Mouse (Mus musculus): ENCODE measurements around the gene Zswim1. TPM values are rescaled to one million over a fixed set of nuclear protein-coding genes. Genes with fewer than 3 reads are reported as not detected.

Zswim1 gene
- total and polyA plus RNA-seq, 2 experiments from 2014 or later: 25.1 to 35.3 TPM

DNA sequence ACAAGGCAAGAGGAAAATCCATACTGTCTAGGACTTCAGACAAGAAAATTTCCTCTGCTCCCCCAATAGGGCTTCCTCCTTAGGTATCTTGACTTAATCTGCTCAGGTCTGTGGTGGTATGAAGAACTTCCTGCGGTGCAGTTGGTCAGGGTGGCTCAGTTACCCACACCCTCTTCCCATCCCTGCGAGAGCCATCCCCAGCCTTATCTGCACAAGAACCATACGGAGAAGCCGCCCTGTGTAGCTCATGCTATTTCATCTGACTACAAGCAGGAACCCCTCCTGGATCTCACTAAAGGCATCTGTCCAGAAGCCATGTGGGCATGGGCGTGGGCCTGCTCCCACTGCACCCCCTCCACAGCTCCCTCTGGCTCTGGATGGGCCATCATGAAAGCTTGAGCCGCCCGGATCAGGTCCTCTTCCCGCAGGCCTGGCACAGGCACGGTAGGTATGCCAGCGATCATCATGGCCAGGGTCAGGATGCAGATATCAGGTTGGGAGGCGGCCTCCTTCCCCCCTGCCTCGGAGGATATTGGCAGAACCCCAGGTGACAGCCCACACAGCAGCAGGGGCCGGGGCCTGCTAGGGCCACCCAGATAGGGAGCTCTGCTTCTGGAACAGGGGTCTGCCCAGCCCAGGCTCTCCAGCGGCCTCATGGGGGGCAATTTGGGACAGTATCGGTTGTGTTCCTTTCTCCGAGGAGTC, 4.8 kb downstream of the Zswim1 start:
- no peak for DNase-seq (ENCODE audit: low spot score)
- Histone ChIP-seq H3K9me3 (ENCODE audit: low read length) (no peaks in the 10 kb centered on the region), H3K4me2 (ENCODE audit: low read depth, low read length, poor library complexity, severe bottlenecking) (no peak overlapping the region), H3K9ac (replicated peaks; ENCODE audit: low read length, poor library complexity, severe bottlenecking) (no peak overlapping the region), H3K36me3 (ENCODE audit: insufficient read depth, low read length) (peaks cover 21% of the 10 kb centered on the region), H3K4me1 (ENCODE audit: insufficient read depth, low read length) (peaks cover 5% of the 10 kb centered on the region; the same call in 1 of the 2 replicates), H3K4me3 (ENCODE audit: low read depth, low read length) (no peak overlapping the region), H3K27ac (ENCODE audit: low read depth, low read length) (no peak overlapping the region), H3K27me3 (ENCODE audit: insufficient read depth, low read length) (no peaks in the 10 kb centered on the region)
- TF ChIP-seq CTCF (IDR thresholded peaks at IDR 0.05): no peak
- no peak for ATAC-seq (ENCODE audit: low FRiP score)
- WGBS: 92% methylated on average over 16 of the region's 16 CpGs

DNA sequence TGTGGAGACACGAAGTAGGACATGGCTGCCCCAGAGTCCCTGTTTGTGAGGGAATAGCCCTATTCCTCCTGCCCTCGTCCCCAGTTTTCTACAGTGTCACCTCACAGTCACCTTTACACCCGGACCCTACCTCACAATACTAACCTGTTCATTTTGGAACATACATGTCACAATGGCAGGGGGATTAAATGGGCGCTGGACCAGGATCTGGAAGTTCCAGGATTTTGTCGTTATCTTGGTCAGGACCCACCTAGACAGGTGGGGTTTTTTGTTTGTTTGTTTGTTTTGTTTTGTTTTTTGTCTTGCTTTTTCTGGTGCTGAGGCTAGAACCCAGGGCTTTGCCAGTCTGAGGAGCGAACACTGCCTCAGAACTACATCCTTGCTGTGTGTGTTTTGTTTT, 6.0 kb downstream of the Zswim1 start, which contains the start of gene Spata25:
Spata25 (minus strand) TSS at position 101 of the 400 bp plus-strand sequence.
- WGBS: 87% methylated on average over 6 of the region's 6 CpGs
- Histone ChIP-seq H3K4me2 (ENCODE audit: low read depth, low read length, poor library complexity, severe bottlenecking) (no peak within 1 kb of the TSS), H3K4me1 (ENCODE audit: insufficient read depth, low read length) (peaks cover 8% of the 10 kb centered on the region; the same call in 1 of the 2 replicates), H3K27ac (ENCODE audit: low read depth, low read length) (no peak within 1 kb of the TSS), H3K4me3 (ENCODE audit: low read depth, low read length) (no peak within 1 kb of the TSS), H3K36me3 (ENCODE audit: insufficient read depth, low read length) (peaks cover 21% of the 10 kb centered on the region), H3K9ac (replicated peaks; ENCODE audit: low read length, poor library complexity, severe bottlenecking) (no peak within 1 kb of the TSS), H3K27me3 (ENCODE audit: insufficient read depth, low read length) (no peaks in the 10 kb centered on the region), H3K9me3 (ENCODE audit: low read length) (no peaks in the 10 kb centered on the region)
- no peak for DNase-seq (ENCODE audit: low spot score)
- no peak for ATAC-seq (ENCODE audit: low FRiP score)
- no peak for TF ChIP-seq CTCF (IDR thresholded peaks at IDR 0.05)

DNA sequence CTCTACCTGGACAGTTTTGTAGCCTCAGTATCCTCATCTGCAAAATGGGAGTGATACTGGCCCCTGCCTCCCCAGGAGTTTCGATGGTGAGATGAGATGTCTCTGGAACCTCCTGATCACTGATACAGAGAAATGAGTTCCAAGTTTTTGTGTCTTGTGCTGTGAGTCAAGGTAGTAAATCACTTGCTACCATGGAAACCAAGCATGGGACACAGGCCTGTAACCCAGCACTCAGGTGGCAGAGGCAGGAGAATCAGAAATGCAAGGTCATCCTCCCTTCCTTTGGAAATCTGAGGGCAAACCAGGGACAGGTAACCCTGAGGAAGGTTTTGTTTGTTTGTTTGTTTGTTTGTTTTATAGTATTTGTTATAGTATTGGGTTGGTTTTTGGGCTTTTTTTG, 6.6 kb downstream of the Zswim1 start:
- 93% methylated on average over 1 of the region's 1 CpGs for WGBS
- Histone ChIP-seq H3K4me1 (ENCODE audit: insufficient read depth, low read length) (peaks cover 3% of the 10 kb centered on the region; the same call in 1 of the 2 replicates), H3K4me3 (ENCODE audit: low read depth, low read length) (no peak overlapping the region), H3K4me2 (ENCODE audit: low read depth, low read length, poor library complexity, severe bottlenecking) (no peak overlapping the region), H3K27ac (ENCODE audit: low read depth, low read length) (no peak overlapping the region), H3K36me3 (ENCODE audit: insufficient read depth, low read length) (peaks cover 21% of the 10 kb centered on the region), H3K9me3 (ENCODE audit: low read length) (no peaks in the 10 kb centered on the region), H3K9ac (replicated peaks; ENCODE audit: low read length, poor library complexity, severe bottlenecking) (no peak overlapping the region), H3K27me3 (ENCODE audit: insufficient read depth, low read length) (no peaks in the 10 kb centered on the region)
- no peak for TF ChIP-seq CTCF (IDR thresholded peaks at IDR 0.05)
- no peak for ATAC-seq (ENCODE audit: low FRiP score)
- no peak for DNase-seq (ENCODE audit: low spot score)

DNA sequence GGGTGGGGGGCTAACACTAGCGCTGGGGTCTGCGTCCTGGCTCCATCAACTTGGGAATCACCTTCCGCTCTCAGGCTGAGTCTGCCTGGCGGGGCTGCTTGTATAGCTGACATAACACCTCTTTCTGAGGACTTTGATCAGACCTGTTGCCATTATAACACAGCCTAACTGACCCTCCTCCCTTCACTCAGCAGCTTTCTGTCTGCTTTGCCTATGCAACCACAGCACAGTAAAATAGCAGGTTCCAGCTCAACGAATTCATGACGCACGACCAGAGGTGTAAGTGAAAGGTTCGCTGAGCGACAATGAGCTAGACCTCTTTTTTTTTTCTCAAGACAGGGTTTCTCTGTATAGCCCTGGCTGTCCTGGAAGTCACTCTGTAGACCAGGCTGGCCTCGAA, 8.5 kb downstream of the Zswim1 start:
- Histone ChIP-seq H3K36me3 (ENCODE audit: insufficient read depth, low read length) (peaks cover 7% of the 10 kb centered on the region), H3K9me3 (ENCODE audit: low read length) (no peaks in the 10 kb centered on the region), H3K9ac (replicated peaks; ENCODE audit: low read length, poor library complexity, severe bottlenecking) (no peak overlapping the region), H3K4me3 (ENCODE audit: low read depth, low read length) (no peak overlapping the region), H3K27me3 (ENCODE audit: insufficient read depth, low read length) (no peaks in the 10 kb centered on the region), H3K4me2 (ENCODE audit: low read depth, low read length, poor library complexity, severe bottlenecking) (no peak overlapping the region), H3K27ac (ENCODE audit: low read depth, low read length) (no peak overlapping the region), H3K4me1 (ENCODE audit: insufficient read depth, low read length) (peaks cover 10% of the 10 kb centered on the region)
- 88% methylated on average over 10 of the region's 10 CpGs for WGBS
- ATAC-seq (ENCODE audit: low FRiP score) (no peak), DNase-seq (ENCODE audit: low spot score) (no peak)
- no peak for TF ChIP-seq CTCF (IDR thresholded peaks at IDR 0.05)

DNA sequence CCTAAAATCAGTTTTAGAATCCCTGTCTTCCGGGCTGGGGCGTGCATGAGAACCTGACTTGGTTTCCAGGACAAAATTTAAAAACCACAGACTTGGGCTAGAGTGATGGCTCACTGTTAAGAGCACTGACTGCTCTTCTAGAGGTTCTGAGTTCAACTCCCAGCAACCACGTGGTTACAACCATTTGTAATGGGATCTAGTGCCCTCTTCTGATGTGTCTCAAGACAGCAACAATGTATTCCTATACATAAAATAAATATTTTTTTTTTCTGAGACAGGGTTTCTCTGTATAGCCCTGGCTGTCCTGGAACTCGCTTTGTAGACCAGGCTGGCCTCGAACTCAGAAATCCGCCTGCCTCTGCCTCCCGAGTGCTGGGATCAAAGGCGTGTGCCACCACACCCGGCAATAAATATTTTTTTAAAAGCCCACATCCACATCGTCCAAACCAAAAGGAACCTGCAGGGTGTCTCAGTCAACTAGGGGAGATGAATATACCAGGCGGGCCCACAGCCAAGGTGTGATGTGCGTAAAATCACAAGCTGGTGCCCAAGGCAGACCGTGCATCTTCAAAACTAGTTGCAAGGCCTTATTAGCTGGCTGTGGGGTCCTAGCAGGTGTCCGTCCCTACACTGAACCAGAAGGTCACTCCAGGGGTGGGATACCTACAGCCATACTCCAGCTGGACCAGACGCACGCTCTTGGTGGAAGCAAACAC, 9.7 kb downstream of the Zswim1 start:
- DNase-seq (ENCODE audit: low spot score) (no peak), ATAC-seq (ENCODE audit: low FRiP score) (no peak)
- peak overlapping the region; percentile 99 for H3K4me2 ChIP-seq (ENCODE audit: low read depth, low read length, poor library complexity, severe bottlenecking)
- peak overlapping the region; percentile 63 for H3K9ac ChIP-seq (replicated peaks; ENCODE audit: low read length, poor library complexity, severe bottlenecking)
- H3K36me3 ChIP-seq (ENCODE audit: insufficient read depth, low read length): peaks cover 7% of the 10 kb centered on the region
- WGBS: 63% methylated on average over 16 of the region's 16 CpGs
- no peak for TF ChIP-seq CTCF (IDR thresholded peaks at IDR 0.05)
- H3K9me3 ChIP-seq (ENCODE audit: low read length): no peaks in the 10 kb centered on the region
- peaks cover 10% of the 10 kb centered on the region for H3K4me1 ChIP-seq (ENCODE audit: insufficient read depth, low read length)
- H3K27me3 ChIP-seq (ENCODE audit: insufficient read depth, low read length): no peaks in the 10 kb centered on the region
- peak overlapping the region; percentile 77 for H3K27ac ChIP-seq (ENCODE audit: low read depth, low read length)
- H3K4me3 ChIP-seq (ENCODE audit: low read depth, low read length): peak overlapping the region; percentile 60

DNA sequence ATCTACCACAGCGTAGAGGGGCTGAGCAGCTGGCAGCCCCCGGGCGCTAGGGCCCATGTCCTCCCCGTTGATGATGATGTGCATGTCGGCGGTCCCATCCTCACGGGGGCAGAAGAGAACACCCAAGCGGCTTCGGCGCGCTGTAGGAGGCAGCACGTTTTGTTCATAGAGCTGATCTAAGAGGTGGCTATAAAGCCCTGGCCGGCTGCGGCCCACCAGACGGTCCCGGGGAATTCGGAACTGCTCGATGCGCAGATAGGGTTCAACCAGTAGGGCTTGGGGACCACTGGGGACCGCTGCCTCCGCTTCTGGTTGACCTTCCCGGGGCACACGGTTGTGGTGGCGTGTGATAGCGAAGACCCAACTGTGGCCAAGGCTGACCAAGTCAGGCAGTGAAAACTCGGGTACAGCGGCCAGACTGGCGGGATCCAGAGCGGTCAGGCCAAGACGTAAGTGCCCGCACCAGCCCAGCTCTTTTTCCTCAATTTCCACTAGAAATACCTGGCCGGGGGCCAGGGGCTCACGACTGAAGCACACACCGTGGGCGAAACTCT, 10.3 kb downstream of the Zswim1 start, which contains the start of gene Ctsa:
Ctsa (plus strand) TSS at position 126 of the 554 bp plus-strand sequence.
- peak; percentile 71 for TF ChIP-seq CTCF (IDR thresholded peaks at IDR 0.05)
- Histone ChIP-seq H3K4me3 (ENCODE audit: low read depth, low read length) (peak within 1 kb of the TSS; percentile 60), H3K36me3 (ENCODE audit: insufficient read depth, low read length) (peaks cover 4% of the 10 kb centered on the region; the same call in 1 of the 2 replicates), H3K27me3 (ENCODE audit: insufficient read depth, low read length) (no peaks in the 10 kb centered on the region), H3K4me1 (ENCODE audit: insufficient read depth, low read length) (peaks cover 10% of the 10 kb centered on the region), H3K9ac (replicated peaks; ENCODE audit: low read length, poor library complexity, severe bottlenecking) (peak within 1 kb of the TSS; percentile 63), H3K4me2 (ENCODE audit: low read depth, low read length, poor library complexity, severe bottlenecking) (peak within 1 kb of the TSS; percentile 99), H3K27ac (ENCODE audit: low read depth, low read length) (peak within 1 kb of the TSS; percentile 77), H3K9me3 (ENCODE audit: low read length) (no peaks in the 10 kb centered on the region)
- DNase-seq (ENCODE audit: low spot score) (peak; percentile 81), ATAC-seq (ENCODE audit: low FRiP score) (peak; percentile 59)
- under 1% methylated on average over 35 of the region's 35 CpGs for WGBS
